Mouse (Mus musculus) CD8-positive naive resting alpha-beta T cell, adult 2 months (primary cell): Measurements from ENCODE around the gene Trim25.
"Not testable (repeated sequence)": the region's sequence is repeated elsewhere in the genome, so short reads cannot be mapped to it uniquely, and the experiment has no call there.

Experiments
- DNase-seq, 2 experiments: peaks; one replicate each; pipeline ENCODE4 v3.0.0; 2022; ENCODE audit warnings: low read depth in 2 of 2, low spot score in 2 of 2

Gene Trim25

DNA sequence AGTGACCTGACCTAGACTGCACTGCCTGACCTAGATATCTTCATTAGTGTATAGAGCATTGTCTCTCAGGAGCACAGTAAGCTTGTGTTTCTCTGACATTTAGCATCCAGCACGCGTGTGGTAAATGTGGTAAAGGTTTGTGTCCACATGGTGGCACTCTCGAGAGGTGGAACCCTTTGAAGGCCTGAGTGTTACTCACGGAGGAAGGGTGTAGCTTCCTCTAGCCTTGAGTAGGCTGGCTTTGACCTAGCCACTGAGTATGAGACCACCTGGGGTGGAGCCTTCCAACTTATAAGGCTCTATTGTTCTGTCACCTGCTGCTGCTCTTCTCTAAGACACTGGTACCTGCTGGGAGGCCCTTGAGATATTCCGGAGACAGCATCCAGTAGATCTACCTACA, 5.6 kb upstream of the Trim25 start:
- DNase-seq = peak; percentile 76 to 83

DNA sequence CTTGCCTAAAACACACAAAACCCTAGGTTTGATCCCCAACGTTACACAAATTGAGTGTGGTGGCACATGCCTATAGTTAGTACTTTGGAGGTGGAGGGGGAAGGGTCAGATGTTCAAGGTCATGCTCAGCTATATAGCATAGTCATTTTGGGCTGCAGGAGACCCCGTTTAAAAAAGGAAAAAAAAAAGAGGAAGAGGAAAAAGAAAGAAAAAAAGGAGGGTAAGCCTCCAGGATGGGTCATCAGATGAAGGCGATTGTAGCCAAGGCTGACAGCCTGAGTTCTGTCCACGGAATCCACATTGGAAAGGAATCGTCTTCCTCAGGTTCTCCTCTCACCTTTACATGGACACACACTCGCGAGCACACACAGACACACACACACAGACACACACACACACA, 4.7 kb upstream of the Trim25 start:
- no peak for DNase-seq

DNA sequence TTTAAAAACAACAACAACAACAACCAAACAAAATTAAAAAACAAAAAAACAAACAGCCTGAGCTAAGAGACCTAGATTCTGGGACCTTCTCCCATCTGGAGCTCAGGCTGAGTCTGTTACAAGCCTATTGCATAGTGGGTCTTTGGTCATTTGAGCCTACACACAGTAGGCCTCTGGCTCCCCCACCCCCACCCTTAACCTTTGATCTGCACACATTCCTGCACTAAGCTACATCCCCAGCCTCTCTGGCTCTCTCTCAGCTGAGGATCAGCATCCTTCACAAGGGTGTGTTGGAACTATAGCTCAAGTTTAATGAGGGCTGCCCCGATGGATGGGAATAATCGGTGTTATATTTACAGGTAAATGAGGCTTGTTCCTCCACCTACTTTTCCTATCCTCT, 3.6 kb upstream of the Trim25 start:
- DNase-seq = no peak

- DNase-seq = no peak
These were observed 2.7 kb upstream of the Trim25 start for GRCm38 (mm10) chr11:88996427-88996826.

GRCm38 (mm10) chr11:88997343-88997742, 1.8 kb upstream of the Trim25 start:
- DNase-seq = not testable (repeated sequence)

GRCm38 (mm10) chr11:88998406-88998805, 770 bp upstream of the Trim25 start:
- DNase-seq = no peak

GRCm38 (mm10) chr11:88999723-89000526, 749 bp downstream of the Trim25 start:
- no peak for DNase-seq

DNA sequence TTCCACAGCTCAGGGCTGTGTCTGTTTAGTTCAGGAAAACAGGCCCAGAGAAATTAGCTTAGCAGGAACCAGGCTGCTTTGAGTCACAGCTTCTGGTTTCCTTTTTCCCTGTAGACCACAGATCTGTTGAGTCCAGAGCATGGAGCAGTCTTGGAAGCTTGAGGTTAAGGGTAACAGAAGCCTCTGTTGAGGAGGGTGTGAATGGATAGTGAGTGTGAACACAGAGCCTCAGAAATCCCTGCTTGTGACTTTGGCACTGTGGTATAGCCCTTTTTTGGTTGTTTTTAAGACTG, 1.3 kb downstream of the Trim25 start:
- DNase-seq = no peak

- no peak for DNase-seq
These were observed 2.4 kb downstream of the Trim25 start for GRCm38 (mm10) chr11:89001569-89001968.

DNA sequence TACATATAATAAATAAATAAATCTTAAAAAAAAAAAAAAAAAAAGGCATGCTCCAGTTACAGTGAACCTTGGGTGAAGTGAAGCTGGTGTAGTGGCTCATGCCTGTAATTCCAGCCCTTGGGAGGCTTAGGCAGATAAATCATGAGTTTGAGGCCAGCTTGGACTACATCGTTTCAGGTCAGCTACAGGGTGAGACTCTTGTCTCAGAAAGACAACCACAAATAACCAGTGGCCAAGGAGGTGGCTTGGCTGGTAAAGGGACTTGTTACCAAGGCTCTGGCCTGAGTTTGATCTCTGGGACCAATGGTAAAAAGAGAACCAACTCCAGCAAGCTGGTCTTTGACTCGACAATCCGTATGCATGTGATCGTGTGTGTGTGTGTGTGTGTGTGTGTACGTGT, 2.9 kb downstream of the Trim25 start:
- no peak for DNase-seq

DNA sequence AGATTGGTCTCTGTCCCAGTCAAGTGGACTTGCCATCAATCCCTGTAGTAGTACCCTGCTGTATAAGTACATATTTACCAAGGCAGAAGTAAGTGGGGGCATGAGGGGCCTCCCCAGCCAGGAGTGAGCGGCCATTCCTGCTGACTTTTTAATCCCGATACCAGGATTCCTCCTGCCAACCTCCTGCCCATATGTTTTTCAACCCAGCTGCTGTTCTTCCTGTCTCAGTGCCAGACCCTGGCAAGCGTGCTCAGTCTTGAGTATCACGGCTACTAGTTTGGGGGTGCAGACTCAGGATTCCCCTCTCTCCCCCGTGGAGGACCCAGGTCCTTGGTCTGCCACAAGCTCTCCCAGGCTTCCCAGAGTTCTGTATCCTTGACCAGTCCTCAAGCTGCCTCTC, 3.4 kb downstream of the Trim25 start:
- no peak for DNase-seq

DNA sequence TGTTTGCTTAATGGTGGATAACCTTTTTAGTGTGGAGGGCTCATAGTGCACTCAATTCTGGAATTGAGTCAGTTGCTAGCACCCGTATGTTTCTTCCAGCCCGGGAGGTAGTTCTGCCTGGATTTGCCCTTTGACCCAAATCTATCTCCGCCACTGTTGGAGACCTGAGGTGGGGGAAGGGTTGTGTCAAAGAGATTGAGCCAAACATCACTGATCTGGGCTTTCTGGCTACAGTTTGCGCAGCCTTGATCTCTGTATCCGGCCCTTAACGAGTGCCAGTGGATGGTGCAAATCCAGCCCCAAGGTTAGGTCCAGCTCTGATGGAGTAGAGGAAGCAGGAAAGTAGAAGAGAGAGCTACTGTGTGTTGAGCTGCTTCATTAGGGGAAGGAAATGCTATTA, 3.9 kb downstream of the Trim25 start:
- DNase-seq = no peak

DNA sequence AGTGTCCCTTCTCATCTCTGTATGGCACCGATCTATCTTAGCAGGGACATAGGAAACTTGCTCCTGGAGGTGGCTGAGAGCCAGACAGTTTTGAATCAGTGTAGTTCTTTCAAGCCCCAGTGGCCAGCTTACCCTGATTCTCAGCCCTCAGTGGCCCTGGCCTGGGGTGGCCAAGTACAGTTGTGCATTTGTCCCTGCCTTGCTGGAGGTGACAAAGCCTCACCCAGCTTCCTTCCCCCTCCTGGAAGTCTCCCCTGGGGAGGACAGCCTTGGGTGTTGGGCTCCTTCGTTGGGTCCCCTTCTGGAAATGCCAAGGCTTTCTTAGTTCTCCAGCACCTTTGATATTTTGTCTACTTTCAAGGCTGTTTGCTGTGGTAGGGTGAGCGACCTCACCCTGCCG, 4.5 kb downstream of the Trim25 start:
- no peak for DNase-seq

DNA sequence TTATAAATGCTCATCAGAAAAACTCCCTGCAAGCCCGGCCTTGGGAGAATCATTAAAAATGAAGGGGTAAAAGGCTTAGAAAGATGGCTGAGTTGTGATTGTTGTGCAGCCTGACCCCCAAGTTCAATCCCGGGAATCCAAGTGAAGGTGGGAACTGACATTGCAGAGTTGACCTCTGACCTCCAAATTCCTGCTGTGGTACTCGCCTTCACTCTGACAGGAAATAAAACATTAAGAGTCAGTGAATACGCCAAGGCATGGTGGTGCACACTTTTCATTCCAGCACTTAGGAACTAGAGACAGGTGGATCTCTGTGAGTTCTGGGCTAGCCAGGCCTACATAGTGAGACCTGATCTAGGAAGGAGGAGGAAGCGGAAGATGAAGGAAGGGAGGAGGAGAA, 6.3 kb downstream of the Trim25 start:
- DNase-seq = no peak

DNA sequence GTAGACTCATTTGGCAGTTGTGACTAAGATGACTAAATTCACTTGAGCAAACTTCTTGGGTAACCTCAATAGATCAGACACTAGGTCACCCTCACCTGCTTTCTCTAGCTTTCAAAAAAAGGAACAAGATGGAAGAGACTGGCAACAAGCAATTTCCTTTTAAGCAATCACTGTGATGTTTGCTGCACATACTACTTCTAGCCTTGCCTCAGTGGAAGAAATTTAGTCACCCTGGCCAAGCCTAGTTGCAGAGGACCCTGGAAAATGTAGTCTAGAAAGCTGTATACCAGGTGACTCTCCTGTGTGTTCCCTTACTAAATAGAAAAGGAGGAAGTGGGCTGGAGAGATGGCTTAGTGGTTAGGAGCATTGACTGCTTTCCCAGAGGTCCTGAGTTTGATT, 7.2 kb downstream of the Trim25 start:
- no peak for DNase-seq

- no peak for DNase-seq
These were observed 8.4 kb downstream of the Trim25 start for GRCm38 (mm10) chr11:89007582-89007981.

DNA sequence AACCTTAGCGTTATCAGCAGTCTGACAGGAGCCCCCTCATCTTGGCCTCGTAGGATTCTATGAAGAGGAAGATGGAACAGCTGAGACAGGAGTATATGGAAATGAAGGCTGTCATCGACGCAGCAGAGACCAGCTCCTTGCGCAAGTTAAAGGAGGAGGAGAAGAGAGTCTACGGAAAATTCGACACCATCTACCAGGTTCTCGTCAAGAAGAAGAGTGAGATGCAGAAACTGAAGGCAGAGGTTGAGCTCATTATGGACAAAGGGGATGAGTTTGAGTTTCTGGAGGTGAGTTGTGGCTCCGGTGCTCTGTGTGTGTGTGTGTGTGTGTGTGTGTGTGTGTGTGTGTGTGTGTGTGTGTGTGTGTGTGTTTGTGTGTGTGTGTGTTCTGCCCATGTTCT, 9.9 kb downstream of the Trim25 start:
- DNase-seq = no peak

DNA sequence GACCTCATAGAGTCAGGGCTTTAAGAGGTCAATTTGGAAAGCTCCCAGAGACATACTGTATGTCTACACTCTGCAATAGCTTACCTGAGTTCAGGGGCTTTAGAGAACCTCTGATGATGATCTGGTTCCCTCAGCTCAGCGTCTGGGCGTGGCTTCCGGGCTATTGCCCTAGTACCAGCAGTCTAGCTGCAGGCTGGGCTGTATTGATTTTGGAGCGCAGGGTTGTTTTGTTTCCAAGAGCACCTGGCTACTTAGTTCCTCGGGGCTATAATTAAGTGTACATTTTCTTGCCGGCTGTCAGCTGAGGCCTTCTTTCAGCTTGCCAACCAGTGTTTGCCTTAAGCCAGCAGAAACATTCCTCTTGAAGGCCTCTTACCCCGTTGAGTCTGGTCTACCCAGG, 10.3 kb downstream of the Trim25 start:
- DNase-seq = no peak

GRCm38 (mm10) chr11:89012241-89012640, 13.1 kb downstream of the Trim25 start:
- DNase-seq = no peak

DNA sequence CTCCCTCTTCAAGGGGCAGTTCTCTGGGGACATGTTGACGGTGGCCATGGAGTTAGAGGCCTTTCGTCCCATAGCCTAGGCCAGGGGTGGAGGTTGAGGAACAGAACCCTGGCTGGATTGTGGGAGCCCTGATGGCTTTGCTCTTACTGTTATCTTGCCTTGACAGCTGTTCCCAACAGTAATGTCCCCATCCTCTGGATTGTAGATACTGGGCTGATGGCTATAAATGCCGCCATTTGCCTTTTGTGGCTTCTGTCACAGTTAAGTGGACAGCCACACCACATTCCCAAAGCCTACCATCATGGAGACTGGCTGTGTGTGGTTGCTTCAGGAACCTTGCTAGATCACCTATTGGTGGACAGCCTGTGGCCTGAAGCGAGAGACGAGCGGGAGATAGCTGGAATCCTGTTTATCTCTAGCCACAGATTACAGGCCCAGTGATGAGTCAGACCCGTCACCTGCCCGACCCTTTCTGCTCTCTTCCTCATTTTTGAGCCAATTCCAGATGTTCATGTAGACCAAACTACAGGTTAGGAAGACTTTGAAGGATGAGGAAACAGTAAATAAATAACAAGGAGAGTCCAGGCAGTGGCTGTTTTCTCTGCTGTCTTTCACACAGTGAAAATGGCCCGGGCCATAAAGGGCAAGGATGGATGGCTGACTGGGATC, 18.5 kb downstream of the Trim25 start:
- no peak for DNase-seq

DNA sequence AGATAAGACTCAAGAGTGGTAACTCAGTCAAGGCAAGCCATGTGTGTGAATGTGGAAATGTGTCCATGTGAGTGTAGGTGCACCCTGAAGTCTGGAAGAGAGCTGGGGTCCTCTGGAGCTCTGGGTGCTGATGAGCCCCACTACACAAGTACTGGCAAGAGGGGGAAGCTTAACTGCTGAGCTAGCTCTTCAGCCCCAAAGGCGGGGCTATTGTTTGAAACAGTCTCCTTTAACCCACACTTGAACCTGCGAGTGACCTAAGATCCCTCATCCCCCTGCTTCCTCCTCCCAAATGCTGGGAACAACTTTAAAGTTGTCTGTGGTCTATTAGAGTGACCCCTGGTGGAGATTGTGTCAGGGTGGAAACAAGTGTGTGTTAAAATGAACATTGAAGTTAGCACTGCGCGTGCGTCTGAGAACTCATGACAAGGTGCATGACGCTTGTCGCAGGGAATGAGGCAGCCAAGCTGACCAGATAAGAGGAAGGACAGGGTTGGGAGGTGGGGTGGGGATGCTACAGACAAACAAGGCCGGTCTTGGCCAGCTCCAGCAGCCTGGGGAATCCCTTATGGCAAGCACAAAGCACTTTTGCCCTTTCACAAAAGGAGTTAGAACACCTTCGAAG, 21.6 kb downstream of the Trim25 start:
- no peak for DNase-seq

DNA sequence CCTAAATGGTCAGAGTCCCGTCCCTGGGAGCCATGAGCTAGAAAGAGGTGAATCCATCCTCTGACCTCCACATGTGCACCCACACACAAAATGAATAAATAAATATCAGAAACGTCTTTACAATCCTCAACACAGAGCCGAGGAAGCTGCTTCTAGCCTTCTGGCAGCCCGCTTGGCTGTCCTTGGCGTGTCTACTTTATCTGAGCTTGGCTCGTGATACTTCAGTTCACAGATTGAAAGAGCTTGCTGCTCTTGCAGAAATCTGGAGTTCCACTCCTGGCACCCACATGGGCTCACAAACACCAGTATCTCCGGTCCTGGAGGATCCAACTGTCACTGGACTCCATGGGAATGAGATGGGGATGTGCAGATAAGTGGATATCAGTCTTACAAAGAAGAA, 22.5 kb downstream of the Trim25 start:
- no peak for DNase-seq
